ENCODE assay signal across 11 mouse cellular contexts in the genomic region with DNA sequence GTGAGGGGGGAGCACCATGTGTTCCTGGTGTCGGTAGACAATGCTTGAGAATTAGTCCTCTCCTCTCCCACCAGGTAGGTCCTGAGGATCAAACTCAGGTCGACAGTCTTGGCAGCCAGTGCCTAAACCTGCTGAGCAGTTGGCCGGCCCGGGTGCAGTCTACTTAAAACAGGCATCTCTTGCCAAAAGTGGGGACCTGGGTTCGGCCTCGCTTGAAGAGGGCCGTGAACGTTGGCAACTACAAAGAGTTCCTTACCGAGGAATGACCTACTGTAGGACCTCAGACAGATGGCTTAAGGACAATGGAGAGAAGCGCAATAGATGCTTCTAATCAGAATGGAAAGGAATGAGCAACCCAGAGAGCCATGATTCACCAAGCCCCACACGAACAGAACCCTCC.
"Had no signal": no experiment of that assay in that cellular context is flagged by ENCODE, and none has a peak within 500 bp of the region (broad histone marks: within the 10 kb centered on the region; RNA-seq: fewer than 3 reads in every experiment).

No protein-coding gene starts in this region.

- ATAC-seq: liver, postnatal 0 days; lung, postnatal 0 days had no signal

- DNase-seq: kidney, postnatal 14 days; liver; liver, embryonic 13.5 days; liver, postnatal 0 days; lung, postnatal 4 days; midbrain, embryonic 14.5 days; right cerebral cortex, adult 18-20 months; right cerebral cortex, postnatal 25 days; thymus, adult 18-20 months; thymus, postnatal 14 days had no signal
